Mouse (Mus musculus): ENCODE data around the gene Greb1. TPM values are rescaled to one million over a fixed set of nuclear protein-coding genes. Genes with fewer than 3 reads are reported as not detected.

Greb1 gene
- polyA plus RNA-seq, 1 experiment = 0.44 TPM

GRCm38 (mm10) chr12:16751609-16752008 lies 49.1 kb downstream of the Greb1 start:
- no peak overlapping the region for H3K4me3 ChIP-seq
- TF ChIP-seq USF1 (IDR thresholded peaks at IDR 0.05; ENCODE audit: low read depth) = no peak
- TF ChIP-seq POLR2AphosphoS2 (IDR thresholded peaks at IDR 0.05; ENCODE audit: insufficient read length, low read depth) = no peak
- TF ChIP-seq TCF12 (IDR thresholded peaks at IDR 0.05; ENCODE audit: insufficient read depth, poor library complexity, severe bottlenecking) = no peak
- TF ChIP-seq MYOD1 (IDR thresholded peaks at IDR 0.05; ENCODE audit: control insufficient read depth in 1 of 3, insufficient read length in 2 of 3, low read depth in 2 of 3) = no peak
- no peak for TF ChIP-seq POLR2A (IDR thresholded peaks at IDR 0.05; ENCODE audit: insufficient read length, low read depth)
- no peak for TF ChIP-seq E2F4 (IDR thresholded peaks at IDR 0.05; ENCODE audit: insufficient read depth)
- no peak for TF ChIP-seq SRF (IDR thresholded peaks at IDR 0.05; ENCODE audit: control insufficient read depth, insufficient read length, low read depth)
- no peak for TF ChIP-seq TCF3 (IDR thresholded peaks at IDR 0.05; ENCODE audit: insufficient read length, low read depth)
- no peak for TF ChIP-seq MAX (IDR thresholded peaks at IDR 0.05; ENCODE audit: low read depth)
- TF ChIP-seq REST (IDR thresholded peaks at IDR 0.05; ENCODE audit: insufficient read depth, insufficient read length) = no peak
- TF ChIP-seq MYOG (IDR thresholded peaks at IDR 0.05; ENCODE audit: control insufficient read depth in 1 of 3, insufficient read depth in 1 of 3, insufficient read length in 2 of 3, low read depth in 2 of 3) = no peak
- no peak for TF ChIP-seq CEBPB (IDR thresholded peaks at IDR 0.05; ENCODE audit: insufficient read depth, poor library complexity, severe bottlenecking)
- no peak overlapping the region for H3K4me2 ChIP-seq (ENCODE audit: low read depth)
- H3K27me3 ChIP-seq (ENCODE audit: control insufficient read depth, insufficient read depth, insufficient read length) = peaks cover 39% of the 10 kb centered on the region
- no peaks in the 10 kb centered on the region for H3K36me3 ChIP-seq (ENCODE audit: control insufficient read depth, insufficient read depth)
- H3K79me2 ChIP-seq (ENCODE audit: control insufficient read depth, insufficient read depth) = no peaks in the 10 kb centered on the region
- H3ac ChIP-seq (ENCODE audit: control insufficient read depth, insufficient read length) = no peak overlapping the region

- Histone ChIP-seq H3K4me2 (ENCODE audit: low read depth) (no peak overlapping the region), H3K36me3 (ENCODE audit: control insufficient read depth, insufficient read depth) (no peaks in the 10 kb centered on the region), H3K27me3 (ENCODE audit: control insufficient read depth, insufficient read depth, insufficient read length) (peaks cover 12% of the 10 kb centered on the region), H3K4me3 (no peak overlapping the region), H3ac (ENCODE audit: control insufficient read depth, insufficient read length) (no peak overlapping the region), H3K79me2 (ENCODE audit: control insufficient read depth, insufficient read depth) (no peaks in the 10 kb centered on the region)
- no peak for TF ChIP-seq E2F4 (IDR thresholded peaks at IDR 0.05; ENCODE audit: insufficient read depth)
- TF ChIP-seq MYOG (IDR thresholded peaks at IDR 0.05; ENCODE audit: control insufficient read depth in 1 of 3, insufficient read depth in 1 of 3, insufficient read length in 2 of 3, low read depth in 2 of 3) = no peak
- no peak for TF ChIP-seq REST (IDR thresholded peaks at IDR 0.05; ENCODE audit: insufficient read depth, insufficient read length)
These were observed 60.6 kb downstream of the Greb1 start for GRCm38 (mm10) chr12:16740059-16740458.

- Histone ChIP-seq H3K27me3 (ENCODE audit: control insufficient read depth, insufficient read depth, insufficient read length) (peaks cover 12% of the 10 kb centered on the region), H3K79me2 (ENCODE audit: control insufficient read depth, insufficient read depth) (no peaks in the 10 kb centered on the region), H3ac (ENCODE audit: control insufficient read depth, insufficient read length) (no peak overlapping the region), H3K36me3 (ENCODE audit: control insufficient read depth, insufficient read depth) (no peaks in the 10 kb centered on the region), H3K4me2 (ENCODE audit: low read depth) (no peak overlapping the region), H3K4me3 (no peak overlapping the region)
- TF ChIP-seq MYOD1 (IDR thresholded peaks at IDR 0.05; ENCODE audit: control insufficient read depth in 1 of 3, insufficient read length in 2 of 3, low read depth in 2 of 3) = no peak
These were observed 63.4 kb downstream of the Greb1 start for GRCm38 (mm10) chr12:16737266-16737665.

GRCm38 (mm10) chr12:16734698-16735097 lies 66.0 kb downstream of the Greb1 start:
- H3K36me3 ChIP-seq (ENCODE audit: control insufficient read depth, insufficient read depth) = no peaks in the 10 kb centered on the region
- TF ChIP-seq MYOG (IDR thresholded peaks at IDR 0.05; ENCODE audit: control insufficient read depth in 1 of 3, insufficient read depth in 1 of 3, insufficient read length in 2 of 3, low read depth in 2 of 3) (no peak), USF1 (IDR thresholded peaks at IDR 0.05; ENCODE audit: low read depth) (no peak), MAX (IDR thresholded peaks at IDR 0.05; ENCODE audit: low read depth) (no peak), TCF3 (IDR thresholded peaks at IDR 0.05; ENCODE audit: insufficient read length, low read depth) (no peak), REST (IDR thresholded peaks at IDR 0.05; ENCODE audit: insufficient read depth, insufficient read length) (no peak), SRF (IDR thresholded peaks at IDR 0.05; ENCODE audit: control insufficient read depth, insufficient read length, low read depth) (no peak), POLR2A (IDR thresholded peaks at IDR 0.05; ENCODE audit: insufficient read length, low read depth) (no peak)
- peaks cover 8% of the 10 kb centered on the region for H3K27me3 ChIP-seq (ENCODE audit: control insufficient read depth, insufficient read depth, insufficient read length)
- no peaks in the 10 kb centered on the region for H3K79me2 ChIP-seq (ENCODE audit: control insufficient read depth, insufficient read depth)
- no peak overlapping the region for H3K4me3 ChIP-seq
- H3K4me2 ChIP-seq (ENCODE audit: low read depth) = no peak overlapping the region
- H3ac ChIP-seq (ENCODE audit: control insufficient read depth, insufficient read length) = no peak overlapping the region

GRCm38 (mm10) chr12:16734009-16734408 lies 66.7 kb downstream of the Greb1 start:
- Histone ChIP-seq H3K36me3 (ENCODE audit: control insufficient read depth, insufficient read depth) (no peaks in the 10 kb centered on the region), H3ac (ENCODE audit: control insufficient read depth, insufficient read length) (no peak overlapping the region), H3K4me3 (no peak overlapping the region), H3K27me3 (ENCODE audit: control insufficient read depth, insufficient read depth, insufficient read length) (peaks cover 6% of the 10 kb centered on the region), H3K79me2 (ENCODE audit: control insufficient read depth, insufficient read depth) (no peaks in the 10 kb centered on the region), H3K4me2 (ENCODE audit: low read depth) (no peak overlapping the region)
- TF ChIP-seq POLR2A (IDR thresholded peaks at IDR 0.05; ENCODE audit: insufficient read length, low read depth) = no peak
- TF ChIP-seq CEBPB (IDR thresholded peaks at IDR 0.05; ENCODE audit: insufficient read depth, poor library complexity, severe bottlenecking) = no peak
- no peak for TF ChIP-seq E2F4 (IDR thresholded peaks at IDR 0.05; ENCODE audit: insufficient read depth)
- TF ChIP-seq REST (IDR thresholded peaks at IDR 0.05; ENCODE audit: insufficient read depth, insufficient read length) = no peak
- TF ChIP-seq POLR2AphosphoS2 (IDR thresholded peaks at IDR 0.05; ENCODE audit: insufficient read length, low read depth) = no peak
- no peak for TF ChIP-seq USF1 (IDR thresholded peaks at IDR 0.05; ENCODE audit: low read depth)
- TF ChIP-seq MYOG (IDR thresholded peaks at IDR 0.05; ENCODE audit: control insufficient read depth in 1 of 3, insufficient read depth in 1 of 3, insufficient read length in 2 of 3, low read depth in 2 of 3) = no peak
- no peak for TF ChIP-seq MYOD1 (IDR thresholded peaks at IDR 0.05; ENCODE audit: control insufficient read depth in 1 of 3, insufficient read length in 2 of 3, low read depth in 2 of 3)
- TF ChIP-seq SRF (IDR thresholded peaks at IDR 0.05; ENCODE audit: control insufficient read depth, insufficient read length, low read depth) = no peak
- TF ChIP-seq MAX (IDR thresholded peaks at IDR 0.05; ENCODE audit: low read depth) = no peak
- TF ChIP-seq TCF3 (IDR thresholded peaks at IDR 0.05; ENCODE audit: insufficient read length, low read depth) = no peak
- no peak for TF ChIP-seq TCF12 (IDR thresholded peaks at IDR 0.05; ENCODE audit: insufficient read depth, poor library complexity, severe bottlenecking)

Data from myocyte (in vitro differentiated cells).